Mouse (Mus musculus): ENCODE data around the gene Clpsl2.

The Clpsl2 gene

GRCm38 (mm10) chr17:28549111-28549510 lies at the start of gene Clpsl2:
Gene Clpsl2 (plus strand): TSS chr17:28549411.
- DNase-seq (ENCODE audit: low read depth) = no peak

GRCm38 (mm10) chr17:28500465-28500864 lies 48.7 kb upstream of the Clpsl2 start:
- DNase-seq (ENCODE audit: low read depth) = no peak

- DNase-seq (ENCODE audit: low read depth) = no peak
Measured at GRCm38 (mm10) chr17:28502196-28502821, 46.9 kb upstream of the Clpsl2 start.

- DNase-seq (ENCODE audit: low read depth) = no peak
Measured at GRCm38 (mm10) chr17:28504182-28504581, 45.0 kb upstream of the Clpsl2 start.

GRCm38 (mm10) chr17:28505591-28505990 lies 43.6 kb upstream of the Clpsl2 start:
- no peak for DNase-seq (ENCODE audit: low read depth)

GRCm38 (mm10) chr17:28506895-28507294 lies 42.3 kb upstream of the Clpsl2 start:
- no peak for DNase-seq (ENCODE audit: low read depth)

GRCm38 (mm10) chr17:28507496-28507895 lies 41.7 kb upstream of the Clpsl2 start:
- no peak for DNase-seq (ENCODE audit: low read depth)

- no peak for DNase-seq (ENCODE audit: low read depth)
Measured at GRCm38 (mm10) chr17:28510445-28511342, 38.5 kb upstream of the Clpsl2 start.

- no peak for DNase-seq (ENCODE audit: low read depth)
Measured at GRCm38 (mm10) chr17:28511616-28512541, 37.3 kb upstream of the Clpsl2 start.

- no peak for DNase-seq (ENCODE audit: low read depth)
Measured at GRCm38 (mm10) chr17:28512696-28513095, 36.5 kb upstream of the Clpsl2 start.

- DNase-seq (ENCODE audit: low read depth) = no peak
Measured at GRCm38 (mm10) chr17:28513337-28513736, 35.9 kb upstream of the Clpsl2 start.

GRCm38 (mm10) chr17:28513844-28514243 lies 35.4 kb upstream of the Clpsl2 start:
- DNase-seq (ENCODE audit: low read depth) = no peak

GRCm38 (mm10) chr17:28514555-28514954 lies 34.7 kb upstream of the Clpsl2 start:
- no peak for DNase-seq (ENCODE audit: low read depth)

- no peak for DNase-seq (ENCODE audit: low read depth)
Measured at GRCm38 (mm10) chr17:28515431-28516341, 33.5 kb upstream of the Clpsl2 start.

- no peak for DNase-seq (ENCODE audit: low read depth)
Measured at GRCm38 (mm10) chr17:28516881-28517280, 32.3 kb upstream of the Clpsl2 start.

GRCm38 (mm10) chr17:28517441-28517955 lies 31.7 kb upstream of the Clpsl2 start, which contains the start of gene Fkbp5:
Gene Fkbp5 (minus strand): TSS chr17:28517527.
- DNase-seq (ENCODE audit: low read depth) = no peak

GRCm38 (mm10) chr17:28517956-28518614 lies 31.1 kb upstream of the Clpsl2 start:
- DNase-seq (ENCODE audit: low read depth) = no peak

GRCm38 (mm10) chr17:28518615-28519071 lies 30.6 kb upstream of the Clpsl2 start:
- DNase-seq (ENCODE audit: low read depth) = no peak

GRCm38 (mm10) chr17:28519827-28520226 lies 29.4 kb upstream of the Clpsl2 start:
- DNase-seq (ENCODE audit: low read depth) = no peak

- no peak for DNase-seq (ENCODE audit: low read depth)
Measured at GRCm38 (mm10) chr17:28520561-28520960, 28.6 kb upstream of the Clpsl2 start.

Data from fibroblast of lung, adult 2 months (primary cell).